Mouse (Mus musculus) T-cell, adult 2 months (primary cell): ENCODE results near the gene Olfr305.
"Not testable (repeated sequence)": the region's sequence is repeated elsewhere in the genome, so short reads cannot be mapped to it uniquely, and the experiment has no call there.

Experiments used
- DNase-seq: peaks from one replicate; pipeline ENCODE4 v3.0.0; 2022; ENCODE audit warnings: low spot score

Olfr305 gene

DNA sequence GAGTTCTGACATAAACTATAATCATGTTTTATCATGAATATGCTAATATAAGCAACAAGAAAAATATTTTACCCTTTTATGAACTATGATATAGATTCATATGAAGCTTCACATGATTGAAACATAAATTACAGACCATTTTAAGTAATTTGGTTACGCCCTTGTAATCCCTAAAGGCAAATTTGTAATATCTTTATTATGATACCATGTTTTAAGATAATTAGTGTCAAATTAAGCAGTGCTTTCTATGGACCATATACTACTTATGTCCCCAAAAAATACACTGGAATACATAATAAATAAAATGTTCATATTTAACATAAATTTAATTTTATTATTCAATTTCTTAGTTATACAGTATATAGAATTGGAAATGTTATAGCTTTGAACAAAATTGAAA is at the start of gene Olfr305:
TSS of gene Olfr305 (minus strand) at position 101 of the 400 bp plus-strand sequence.
- DNase-seq: no peak

DNA sequence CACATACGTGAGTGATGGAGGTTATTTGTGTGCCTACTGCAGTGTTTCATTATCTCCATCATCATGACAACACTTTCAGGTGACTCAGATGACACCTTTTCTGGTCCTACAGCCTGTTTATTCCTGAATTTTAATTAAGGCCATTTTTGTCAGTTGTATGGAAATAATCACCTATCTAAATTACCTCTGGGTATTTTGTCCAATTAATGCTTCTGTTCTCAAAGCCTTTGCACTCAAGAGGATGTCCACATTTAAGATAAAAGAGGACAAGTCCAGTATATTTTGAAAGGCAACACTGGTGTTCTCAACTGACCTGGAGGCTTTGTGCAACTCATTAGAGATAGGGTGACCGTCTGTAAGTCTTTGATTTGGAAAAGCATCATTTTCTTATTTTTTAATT is 36.8 kb upstream of the Olfr305 start, which contains the start of gene Olfr301:
TSS of gene Olfr301 (plus strand) at position 301 of the 400 bp plus-strand sequence.
- no peak for DNase-seq

DNA sequence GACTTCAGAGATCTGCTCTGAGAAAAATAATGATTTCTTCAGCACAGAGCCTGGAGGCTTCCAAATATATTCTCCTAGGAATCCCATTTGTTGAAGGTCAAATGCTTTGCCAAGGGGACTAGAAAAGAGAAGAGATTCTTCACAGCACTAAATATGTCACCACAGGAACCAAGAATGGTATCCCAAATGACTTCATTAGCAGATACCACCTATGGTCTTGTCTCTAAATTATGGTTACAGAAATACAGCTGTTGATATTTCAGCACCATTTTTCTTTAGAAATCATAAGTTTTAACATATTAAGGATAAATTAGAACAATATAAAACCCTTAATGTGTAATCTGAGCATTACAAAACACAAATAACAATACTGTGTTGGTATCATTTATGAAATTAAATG is 31.0 kb upstream of the Olfr305 start, which contains the start of gene Olfr303:
TSS of gene Olfr303 (minus strand) at position 101 of the 400 bp plus-strand sequence.
- no peak for DNase-seq

DNA sequence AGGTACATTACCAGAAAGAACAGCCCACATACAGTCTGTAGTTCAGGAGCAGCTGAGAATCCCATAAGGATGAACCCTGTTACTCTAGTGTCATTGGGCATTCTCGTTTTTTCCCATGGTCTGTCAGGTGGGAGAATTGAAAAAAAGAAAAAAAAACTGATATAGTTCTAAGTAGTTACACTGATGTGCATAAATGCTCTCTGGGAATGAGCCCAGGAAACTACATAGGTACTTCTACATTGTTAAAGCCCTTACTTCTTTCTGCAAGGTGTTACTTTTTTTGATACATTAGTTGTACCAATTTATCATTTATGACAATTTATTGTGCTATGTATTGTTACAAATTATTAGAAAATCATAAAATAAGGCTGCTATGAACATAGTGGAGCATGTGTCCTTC is 19.8 kb upstream of the Olfr305 start, which contains the start of gene Olfr304:
TSS of gene Olfr304 (minus strand) at position 101 of the 400 bp plus-strand sequence.
- no peak for DNase-seq

DNA sequence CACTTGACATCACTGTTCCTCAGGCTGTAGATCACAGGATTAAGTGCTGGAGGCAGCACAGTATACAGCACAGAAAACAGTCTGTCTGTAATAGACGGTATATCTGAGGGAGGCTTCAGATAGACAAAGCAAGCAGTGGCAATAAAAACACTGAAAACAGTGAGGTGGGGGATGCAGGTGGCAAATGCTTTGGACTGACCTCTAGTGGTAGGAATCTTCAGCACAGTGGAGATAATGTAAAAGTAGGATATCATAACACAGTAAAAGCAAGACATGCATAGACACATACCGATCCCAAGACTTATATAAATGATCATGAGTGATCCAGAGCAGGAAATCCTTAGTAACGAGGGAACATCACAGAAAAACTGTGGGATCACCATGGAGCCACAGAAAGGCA is 19.0 kb upstream of the Olfr305 start:
- no peak for DNase-seq

DNA sequence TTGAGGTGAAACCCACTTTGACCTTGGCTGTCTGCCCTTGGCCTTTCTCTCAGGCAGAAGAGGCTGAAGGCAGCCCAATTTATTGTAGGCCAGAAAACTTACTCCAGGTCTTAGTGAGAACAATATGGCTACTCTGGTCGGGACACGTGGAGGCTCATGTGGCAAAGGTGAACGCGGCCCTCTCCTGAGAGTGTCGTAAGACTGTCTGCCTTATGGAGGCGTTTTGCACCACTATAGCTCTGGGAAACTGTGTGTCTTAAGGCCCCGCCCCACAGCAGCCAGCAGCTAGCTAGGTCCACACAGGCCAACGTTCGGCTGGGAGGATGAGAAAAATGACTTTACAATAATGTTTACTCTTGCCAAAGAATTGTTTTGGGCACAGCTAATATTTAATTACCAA is 20.4 kb downstream of the Olfr305 start:
- DNase-seq: not testable (repeated sequence)

DNA sequence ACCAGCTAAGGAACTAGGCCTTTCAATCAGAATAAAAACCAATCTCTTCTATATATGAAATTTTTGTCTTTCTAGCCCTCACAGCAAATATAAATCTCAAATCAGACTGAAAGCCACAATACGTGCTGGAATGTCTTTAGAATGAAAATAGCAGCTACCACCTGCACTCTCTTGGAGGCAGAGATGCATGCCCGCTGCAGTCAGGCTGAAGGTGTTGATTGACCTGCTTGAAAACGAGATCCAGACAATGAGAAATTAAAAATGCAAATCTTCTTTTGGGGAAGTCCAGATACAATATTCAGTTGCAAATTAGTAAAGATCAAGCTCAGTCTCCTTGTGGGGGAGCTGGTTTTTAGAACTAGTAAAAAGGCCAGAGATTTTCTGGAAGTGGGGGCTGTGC is 22.5 kb downstream of the Olfr305 start:
- no peak for DNase-seq

DNA sequence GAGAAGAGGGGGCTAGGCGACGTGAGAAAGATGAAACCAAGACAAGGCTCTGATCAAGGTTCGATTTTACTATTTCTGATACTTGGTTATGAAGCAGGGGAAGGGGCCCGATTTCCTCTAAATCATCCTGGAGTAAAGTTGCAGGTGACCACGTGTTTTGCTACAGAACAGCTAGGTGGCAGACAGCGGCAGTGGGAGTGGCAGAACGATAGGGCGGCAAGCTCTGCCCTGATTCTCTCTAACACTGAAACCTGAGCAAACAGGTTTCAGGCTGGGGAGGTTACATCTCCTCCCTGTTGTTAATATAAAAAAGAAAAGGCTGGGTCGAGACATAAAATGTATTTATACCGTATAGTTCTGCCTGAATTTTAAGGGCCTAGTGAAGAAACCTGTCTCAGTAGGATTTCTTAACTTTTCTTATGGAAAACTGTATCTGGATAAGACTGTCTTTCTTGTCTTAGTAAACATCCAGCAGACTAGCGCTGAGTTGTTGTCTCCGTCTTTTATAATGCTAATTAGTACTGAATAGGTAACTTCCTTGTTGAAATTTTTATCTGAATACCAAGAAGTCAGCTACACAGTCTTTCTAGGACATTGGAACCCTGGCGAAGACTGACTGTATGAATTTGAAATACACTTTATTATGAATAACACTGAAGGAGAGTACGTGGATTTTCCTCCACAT is 23.7 kb downstream of the Olfr305 start:
- DNase-seq: no peak

DNA sequence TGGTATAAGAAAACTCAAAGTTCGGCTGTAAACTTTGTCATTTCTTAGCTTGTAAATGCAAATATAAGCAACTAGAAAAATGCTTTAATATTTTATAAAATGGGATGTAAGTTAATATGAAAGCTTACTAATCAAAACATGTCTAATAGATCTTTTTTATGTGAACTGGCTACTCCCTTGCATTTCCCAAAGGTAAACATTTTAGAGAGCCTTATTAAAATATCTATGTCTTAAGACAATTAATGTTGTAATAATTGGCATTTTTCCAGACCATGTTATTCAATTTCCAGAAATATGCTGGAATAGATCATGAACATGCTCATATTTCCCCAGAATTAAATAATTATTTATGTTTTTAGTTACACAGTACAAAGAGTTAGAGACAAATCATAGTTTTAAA is 29.2 kb downstream of the Olfr305 start, which contains the start of gene Olfr307:
TSS of gene Olfr307 (minus strand) at position 101 of the 400 bp plus-strand sequence.
- DNase-seq: no peak

DNA sequence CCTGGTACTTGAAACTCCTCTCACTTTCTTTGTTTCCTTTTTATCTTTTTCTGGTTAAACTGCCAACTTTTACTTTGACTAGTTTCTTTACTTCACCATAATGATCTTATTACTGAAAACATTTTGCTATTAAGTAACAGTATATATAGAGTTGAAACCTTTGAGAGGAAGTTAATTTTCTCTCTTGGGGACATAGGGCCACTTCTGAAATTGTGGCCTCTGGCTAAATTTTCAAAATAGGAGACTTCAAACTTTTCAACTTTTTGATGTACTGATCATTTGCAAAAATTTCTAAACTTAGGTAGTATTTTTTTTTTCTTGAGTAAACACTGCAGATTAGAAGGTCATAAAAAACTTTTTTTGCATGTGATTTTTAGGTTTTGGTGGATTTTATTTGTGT is 41.2 kb downstream of the Olfr305 start, which contains the start of gene Olfr308:
TSS of gene Olfr308 (minus strand) at position 101 of the 400 bp plus-strand sequence.
- DNase-seq: no peak

DNA sequence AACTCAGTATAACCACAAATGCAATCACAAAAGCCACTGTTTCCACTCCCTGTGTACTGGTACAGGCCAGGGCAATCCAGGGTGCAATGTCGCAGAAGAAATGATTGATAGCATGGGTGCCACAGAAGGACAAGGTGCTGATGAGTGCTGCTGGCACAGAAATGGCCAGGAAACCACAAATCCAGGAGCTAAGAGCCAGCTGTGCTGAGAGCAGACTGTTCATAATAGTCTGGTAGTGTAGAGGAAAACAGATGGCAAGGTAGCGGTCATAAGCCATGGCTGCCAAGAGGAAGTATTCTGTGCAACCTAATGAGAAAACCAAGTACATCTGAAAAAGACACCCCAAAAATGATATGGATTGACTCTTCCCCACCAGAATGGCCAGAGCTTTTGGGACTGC is 45.4 kb downstream of the Olfr305 start:
- no peak for DNase-seq

DNA sequence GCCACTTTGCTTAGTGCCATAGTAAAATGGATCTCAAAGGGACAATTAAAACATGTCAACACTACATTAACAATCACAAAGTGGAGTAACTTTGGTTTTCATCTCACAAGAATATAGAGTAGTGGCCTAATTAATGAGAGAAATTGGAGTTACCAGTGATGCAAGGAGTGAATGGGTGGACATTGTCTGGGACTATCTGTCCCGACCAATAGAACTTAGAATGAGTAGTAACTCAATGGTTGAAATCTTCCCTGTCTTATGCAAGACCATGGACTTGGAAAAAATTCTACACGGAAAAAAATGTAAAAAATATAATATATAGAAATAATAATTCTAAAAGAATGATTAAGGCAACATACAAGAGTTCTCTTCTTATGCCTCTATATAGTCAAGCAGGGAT is 53.1 kb downstream of the Olfr305 start, which contains the start of gene Olfr309:
TSS of gene Olfr309 (minus strand) at position 101 of the 400 bp plus-strand sequence.
- no peak for DNase-seq
